Mouse (Mus musculus): ENCODE data around the gene Taar7b.

The Taar7b gene

DNA sequence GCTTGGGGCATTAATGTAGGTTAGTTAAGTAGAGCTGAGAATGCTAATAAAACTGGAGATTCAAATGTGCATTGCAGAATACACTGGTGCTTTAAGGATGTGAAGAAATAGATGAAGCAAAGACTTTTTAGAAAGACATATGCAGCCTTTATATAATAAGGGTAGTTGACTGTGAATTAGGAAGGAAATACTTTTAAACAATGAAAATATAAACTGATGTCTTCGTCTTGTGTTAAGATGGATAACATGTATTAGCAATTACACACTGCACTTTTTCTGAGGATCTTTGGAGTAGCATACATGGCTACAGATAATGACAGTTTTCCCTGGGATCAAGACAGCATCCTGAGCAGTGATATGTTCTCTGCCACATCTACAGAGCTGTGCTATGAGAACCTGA lies at the start of gene Taar7b:
Gene Taar7b, plus strand, starts transcription at position 301 of the 400 bp plus-strand sequence.
- DNase-seq: no peak

- peak; percentile 75 for DNase-seq
These were observed 48.0 kb upstream of the Taar7b start for GRCm38 (mm10) chr10:23951714-23952113.

DNA sequence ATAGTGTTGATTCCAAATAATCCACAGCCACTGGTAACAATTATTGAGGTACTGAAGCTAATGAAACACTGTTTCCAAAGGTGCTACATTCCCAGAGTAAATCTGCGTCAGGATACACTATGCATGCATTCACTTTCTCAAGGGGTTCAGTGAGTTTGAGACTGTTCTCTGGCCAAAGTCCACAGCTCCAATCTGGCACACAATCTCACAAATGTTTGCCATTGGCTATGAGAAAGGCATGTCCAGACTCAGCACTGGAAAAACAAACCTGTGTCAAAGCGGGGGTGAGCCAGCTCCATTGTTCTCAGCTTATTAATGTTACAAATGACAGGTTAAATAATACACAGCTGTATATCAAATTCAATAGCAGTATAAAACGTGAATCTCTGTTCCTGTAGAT lies 40.7 kb upstream of the Taar7b start:
- no peak for DNase-seq

GRCm38 (mm10) chr10:23960444-23960915 lies 39.3 kb upstream of the Taar7b start, which contains the start of gene Taar4:
Gene Taar4, plus strand, starts transcription at chr10:23960494.
- DNase-seq: no peak

DNA sequence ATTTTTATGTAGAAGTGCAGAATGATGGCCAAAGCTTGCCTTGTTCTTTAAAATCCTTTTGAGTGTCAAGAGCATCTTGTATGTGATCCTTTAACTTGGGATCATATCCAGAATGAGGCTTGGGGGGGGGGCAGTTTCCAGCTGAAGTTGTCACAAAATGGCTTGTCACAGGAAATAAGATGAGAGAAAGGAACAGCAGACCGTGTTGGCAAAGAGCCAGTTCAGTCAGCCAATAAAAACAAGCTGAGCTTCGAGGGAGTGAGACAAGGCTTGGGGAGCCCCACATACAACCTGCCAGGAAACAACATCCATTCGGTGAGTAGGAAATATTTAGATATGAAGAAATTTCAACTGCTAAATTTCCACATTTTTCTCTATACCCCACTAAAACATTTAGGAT lies 36.3 kb upstream of the Taar7b start:
- DNase-seq: no peak

GRCm38 (mm10) chr10:23964921-23965610 lies 34.7 kb upstream of the Taar7b start:
- DNase-seq: no peak

- DNase-seq: no peak
These were observed 29.0 kb upstream of the Taar7b start, which contains the start of gene Taar5 for GRCm38 (mm10) chr10:23970656-23971165. Gene Taar5, plus strand, starts transcription at chr10:23970706.

- no peak for DNase-seq
These were observed 28.5 kb upstream of the Taar7b start for GRCm38 (mm10) chr10:23971256-23971655.

DNA sequence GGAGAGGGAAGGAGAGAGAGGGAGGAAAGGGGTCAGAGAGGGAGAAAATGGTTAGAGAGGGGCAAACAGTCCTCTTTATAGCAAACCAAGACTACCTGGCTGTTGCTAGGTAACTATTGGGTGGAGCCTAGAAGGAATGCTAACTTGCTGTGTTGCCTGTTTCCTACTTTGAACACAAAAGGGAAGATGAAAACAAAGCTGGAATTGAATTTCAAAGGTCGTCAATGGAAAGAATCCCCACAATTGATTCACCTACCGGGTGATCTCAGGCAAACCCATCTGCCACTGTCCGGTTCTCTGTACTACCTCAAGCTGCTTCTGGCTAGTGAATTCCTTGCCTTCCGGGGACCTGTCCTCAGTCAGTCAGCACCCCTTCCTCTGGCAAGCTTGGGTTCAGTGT lies 21.8 kb upstream of the Taar7b start:
- no peak for DNase-seq

- peak; percentile 36 for DNase-seq
These were observed 20.6 kb upstream of the Taar7b start for GRCm38 (mm10) chr10:23978901-23979705.

DNA sequence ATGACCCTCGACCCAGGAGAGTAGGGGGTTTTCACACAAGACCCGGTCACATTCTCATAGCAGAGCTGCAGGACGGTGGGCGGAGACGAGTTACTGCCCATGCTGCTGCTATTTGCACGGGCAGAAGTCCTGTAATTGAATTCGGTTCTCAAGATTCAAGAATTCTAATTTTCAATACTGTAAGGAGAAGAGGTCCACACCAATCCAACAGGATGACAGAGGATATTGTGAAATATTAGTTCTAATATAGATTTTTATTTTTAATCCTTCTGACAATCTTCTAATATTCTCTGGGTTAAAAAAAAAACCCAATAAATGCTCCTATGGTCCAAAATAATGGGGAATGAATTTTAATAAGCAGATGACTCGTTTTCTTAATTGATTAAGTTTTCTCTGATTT lies 14.2 kb upstream of the Taar7b start, which contains the start of gene Taar6:
Gene Taar6, minus strand, starts transcription at position 101 of the 400 bp plus-strand sequence.
- DNase-seq: no peak

DNA sequence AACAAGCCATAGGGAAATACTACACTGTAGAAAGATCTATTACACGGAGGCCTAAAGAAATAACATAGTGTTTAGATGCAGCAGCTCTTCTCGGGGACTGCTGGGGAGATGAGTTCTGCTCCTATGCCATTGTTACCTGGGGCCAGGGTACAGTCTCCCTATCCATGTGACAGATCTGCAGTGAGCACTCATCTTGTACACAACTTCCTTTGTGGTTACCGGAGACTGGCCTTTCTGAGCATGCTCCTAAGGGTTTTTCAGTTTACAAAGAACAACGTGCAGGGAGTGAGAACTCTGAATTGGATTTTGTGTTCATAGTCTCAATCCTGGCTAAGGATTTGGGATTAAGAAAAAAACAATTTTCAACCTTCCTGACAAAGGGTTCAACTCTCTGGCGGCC lies 13.3 kb upstream of the Taar7b start:
- no peak for DNase-seq

GRCm38 (mm10) chr10:23993381-23993780 lies 6.4 kb upstream of the Taar7b start, which contains the start of gene Taar7a:
Gene Taar7a, minus strand, starts transcription at chr10:23993481.
- DNase-seq: no peak

- DNase-seq: no peak
These were observed 6.7 kb downstream of the Taar7b start for GRCm38 (mm10) chr10:24006442-24006841.

- DNase-seq: no peak
These were observed 7.3 kb downstream of the Taar7b start for GRCm38 (mm10) chr10:24007034-24007433.

DNA sequence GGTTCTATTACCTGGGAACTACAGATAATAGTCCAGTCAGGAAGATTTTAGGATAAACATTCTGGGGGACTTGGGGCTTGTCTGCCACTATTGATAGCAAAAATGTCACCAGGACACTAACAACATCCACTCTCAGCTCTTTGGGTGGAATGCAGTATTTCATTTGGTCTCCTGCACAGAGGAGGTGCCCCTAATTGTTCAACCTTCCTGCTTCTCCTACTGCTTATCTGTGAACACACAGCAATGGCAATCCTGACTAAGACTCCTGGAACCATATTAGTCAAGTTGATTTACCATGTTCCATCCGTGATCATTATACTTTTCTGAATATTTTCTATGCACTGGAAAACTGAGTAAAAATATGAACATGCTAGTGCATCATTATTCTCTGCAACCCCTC lies 8.4 kb downstream of the Taar7b start:
- DNase-seq: no peak

DNA sequence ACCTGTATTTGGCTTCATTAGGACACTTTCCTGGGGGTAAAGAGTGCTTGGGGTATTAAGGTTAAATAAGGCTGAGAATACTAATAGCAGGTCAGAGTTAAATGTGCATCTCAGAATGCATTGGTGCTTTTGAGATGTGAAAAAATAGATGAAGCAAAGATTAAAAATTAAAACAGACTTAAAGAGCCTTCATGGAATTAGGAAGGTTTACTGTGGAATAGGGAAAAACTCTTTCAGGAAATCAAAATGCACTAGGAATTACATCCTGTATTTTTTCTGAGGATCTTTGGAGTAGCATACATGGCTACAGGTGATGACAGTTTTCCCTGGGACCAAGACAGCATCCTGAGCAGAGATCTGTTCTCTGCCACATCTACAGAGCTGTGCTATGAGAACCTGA lies 27.2 kb downstream of the Taar7b start, which contains the start of gene Taar7d:
Gene Taar7d, plus strand, starts transcription at position 301 of the 400 bp plus-strand sequence.
- no peak for DNase-seq

DNA sequence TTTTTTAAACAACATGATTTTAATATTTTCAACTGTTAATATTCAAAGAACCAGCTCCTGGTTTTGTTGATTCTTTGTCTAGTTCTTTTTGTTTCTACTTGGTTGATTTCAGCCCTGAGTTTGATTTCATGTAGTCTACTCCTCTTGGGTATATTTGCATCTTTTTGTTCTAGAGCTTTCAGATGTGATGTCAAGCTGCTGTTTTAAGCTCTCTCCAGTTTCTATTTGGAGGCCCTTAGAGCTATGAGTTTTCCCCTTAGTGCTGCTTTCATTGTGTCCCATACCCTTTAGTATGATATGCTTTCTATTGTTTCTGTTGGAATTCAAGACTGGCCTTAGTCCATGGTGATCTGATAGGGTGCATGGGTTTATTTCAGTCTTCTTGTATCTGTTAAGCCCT lies 31.6 kb downstream of the Taar7b start:
- DNase-seq: no peak

DNA sequence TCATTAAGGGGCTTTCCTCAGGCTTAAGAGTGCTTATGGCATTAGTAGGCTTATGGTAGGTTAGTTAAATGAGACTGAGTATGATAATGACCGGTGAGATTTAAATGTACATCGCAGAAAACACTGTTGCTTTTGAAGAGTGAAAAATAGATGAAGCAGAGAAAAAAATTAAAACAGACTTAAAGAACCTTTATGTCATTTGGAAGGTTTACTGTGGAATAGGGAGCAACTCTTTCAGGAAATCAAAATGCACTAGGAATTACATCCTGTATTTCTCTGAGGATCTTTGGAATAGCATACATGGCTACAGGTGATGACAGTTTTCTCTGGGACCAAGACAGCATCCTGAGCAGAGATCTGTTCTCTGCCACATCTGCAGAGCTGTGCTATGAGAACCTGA lies 37.6 kb downstream of the Taar7b start, which contains the start of gene Taar7e:
Gene Taar7e, plus strand, starts transcription at position 301 of the 400 bp plus-strand sequence.
- DNase-seq: no peak

DNA sequence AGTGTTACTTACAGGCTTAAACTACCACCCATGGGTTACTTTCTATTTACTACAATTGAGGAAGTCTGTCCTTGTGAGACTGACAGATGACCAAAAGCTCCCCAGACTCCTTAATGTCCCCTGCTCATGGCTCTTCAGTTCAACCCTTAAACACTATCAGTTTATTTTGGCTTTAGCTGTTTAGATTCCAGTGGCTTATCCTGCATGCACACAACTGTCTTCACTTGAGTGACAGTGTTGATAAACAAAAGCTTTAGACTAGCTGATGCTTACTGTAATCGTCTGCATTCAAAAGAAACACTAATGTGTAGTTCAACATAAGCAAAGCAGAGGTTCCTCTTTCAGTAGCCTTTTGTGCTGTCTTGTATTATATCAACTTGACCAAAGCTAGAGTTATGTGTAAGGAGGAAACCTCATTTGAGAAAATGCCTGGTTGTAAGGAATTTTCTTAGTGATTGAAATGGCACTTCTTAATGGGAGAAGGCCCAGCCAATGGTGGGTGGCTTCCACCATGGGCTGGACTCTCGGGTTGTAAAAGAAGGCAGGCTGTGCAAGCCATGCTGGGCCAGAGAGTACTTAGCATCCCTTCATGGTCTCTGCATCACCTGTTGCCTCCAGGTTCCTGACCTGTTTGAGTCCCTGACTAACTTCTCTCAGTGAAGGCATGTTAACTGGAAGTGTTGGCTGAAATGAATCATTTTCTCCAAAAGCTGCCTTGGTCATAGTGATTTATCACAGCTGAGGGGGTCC lies 40.6 kb downstream of the Taar7b start:
- no peak for DNase-seq

DNA sequence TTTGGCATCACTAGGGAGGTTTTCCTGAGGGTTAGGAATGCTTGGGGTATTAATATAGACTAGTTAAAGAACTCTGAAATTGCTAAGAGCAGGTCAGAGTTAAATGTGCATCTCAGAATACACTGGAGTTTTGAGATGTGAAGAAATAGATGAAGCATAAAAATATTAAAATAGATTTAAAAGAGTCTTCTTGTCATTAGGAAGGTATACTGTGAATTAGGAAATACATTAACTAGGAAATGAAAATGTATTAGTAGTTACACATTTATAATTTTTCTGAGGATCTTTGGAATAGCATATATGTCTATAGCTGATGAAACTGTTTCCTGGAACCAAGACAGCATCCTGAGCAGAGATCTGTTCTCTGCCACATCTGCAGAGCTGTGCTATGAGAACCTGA lies 49.5 kb downstream of the Taar7b start, which contains the start of gene Taar7f:
Gene Taar7f, plus strand, starts transcription at position 301 of the 400 bp plus-strand sequence.
- no peak for DNase-seq

Data from cerebellum, adult 9-11 months (tissue).